Mouse (Mus musculus) myocyte (in vitro differentiated cells): Measurements from ENCODE around the gene Kif22. TPM values are rescaled to one million over a fixed set of nuclear protein-coding genes. Genes with fewer than 3 reads are reported as not detected.

Experiments
- H3K27me3 ChIP-seq: one replicate; pipeline ENCODE4 v1.6.1; 2011; ENCODE audit not compliant: control insufficient read depth, insufficient read depth, insufficient read length
- H3K36me3 ChIP-seq: one replicate; pipeline ENCODE4 v1.6.1; 2011; ENCODE audit not compliant: control insufficient read depth, insufficient read depth
- H3K4me2 ChIP-seq: one replicate; pipeline ENCODE4 v1.6.1; 2011; ENCODE audit warnings: low read depth, control low read depth
- H3K4me3 ChIP-seq: one replicate; pipeline ENCODE4 v1.5.1; 2011; ENCODE audit warnings: mild to moderate bottlenecking, control low read depth, moderate library complexity
- H3K79me2 ChIP-seq: one replicate; pipeline ENCODE4 v1.6.1; 2011; ENCODE audit not compliant: control insufficient read depth, insufficient read depth
- H3ac ChIP-seq: one replicate; pipeline ENCODE4 v1.6.1; 2011; ENCODE audit not compliant: control insufficient read depth, insufficient read length
- CEBPB ChIP-seq: IDR thresholded peaks from 2 replicates; pipeline ENCODE4 v1.6.1; 2011; ENCODE audit warnings: mild to moderate bottlenecking, moderate library complexity; ENCODE audit not compliant: poor library complexity, insufficient read depth, severe bottlenecking
- E2F4 ChIP-seq: IDR thresholded peaks from one replicate; pipeline ENCODE4 v1.6.1; 2011; ENCODE audit warnings: mild to moderate bottlenecking, control low read depth, moderate library complexity; ENCODE audit not compliant: insufficient read depth
- MAX ChIP-seq: IDR thresholded peaks from one replicate; pipeline ENCODE4 v1.6.1; 2011; ENCODE audit warnings: low read depth, mild to moderate bottlenecking, control low read depth
- MYOD1 ChIP-seq, 3 experiments: IDR thresholded peaks; one replicate each; pipeline ENCODE4 v1.6.1; 2011; ENCODE audit warnings: control low read depth in 2 of 3, low read depth in 2 of 3, mild to moderate bottlenecking in 2 of 3, moderate library complexity in 1 of 3; ENCODE audit not compliant: insufficient read length in 2 of 3, control insufficient read depth in 1 of 3
- MYOG ChIP-seq, 3 experiments: IDR thresholded peaks; one replicate each; pipeline ENCODE4 v1.6.1; 2011; ENCODE audit warnings: control low read depth in 2 of 3, low read depth in 2 of 3, mild to moderate bottlenecking in 2 of 3; ENCODE audit not compliant: insufficient read length in 2 of 3, control insufficient read depth in 1 of 3, insufficient read depth in 1 of 3
- POLR2A ChIP-seq: IDR thresholded peaks from one replicate; pipeline ENCODE4 v1.6.1; 2011; ENCODE audit warnings: low read depth, mild to moderate bottlenecking, control low read depth, moderate library complexity; ENCODE audit not compliant: insufficient read length
- POLR2AphosphoS2 ChIP-seq: IDR thresholded peaks from one replicate; pipeline ENCODE4 v1.6.1; 2011; ENCODE audit warnings: low read depth, control low read depth; ENCODE audit not compliant: insufficient read length
- REST ChIP-seq: IDR thresholded peaks from one replicate; pipeline ENCODE4 v1.6.1; 2011; ENCODE audit warnings: mild to moderate bottlenecking, control low read depth, moderate library complexity; ENCODE audit not compliant: insufficient read depth, insufficient read length
- SRF ChIP-seq: IDR thresholded peaks from one replicate; pipeline ENCODE4 v1.6.1; 2011; ENCODE audit warnings: low read depth; ENCODE audit not compliant: control insufficient read depth, insufficient read length
- TCF12 ChIP-seq: IDR thresholded peaks from one replicate; pipeline ENCODE4 v1.6.1; 2011; ENCODE audit warnings: mild to moderate bottlenecking, control low read depth; ENCODE audit not compliant: poor library complexity, insufficient read depth, severe bottlenecking
- TCF3 ChIP-seq: IDR thresholded peaks from one replicate; pipeline ENCODE4 v1.6.1; 2011; ENCODE audit warnings: low read depth, control low read depth; ENCODE audit not compliant: insufficient read length
- USF1 ChIP-seq: IDR thresholded peaks from one replicate; pipeline ENCODE4 v1.6.1; 2011; ENCODE audit warnings: low read depth, mild to moderate bottlenecking, control low read depth, moderate library complexity
- polyA plus RNA-seq: library from polyadenylated mRNA; unstranded; fragments of >200 nt; fragmentation: generic; extraction: Trizol; gene quantifications from one replicate; pipeline ENCODE4 v1.2.1, GENCODE M21; 2012; ENCODE audit warnings: missing spikeins

Gene Kif22
- polyA plus RNA-seq, 1 experiment: 29.9 TPM

DNA sequence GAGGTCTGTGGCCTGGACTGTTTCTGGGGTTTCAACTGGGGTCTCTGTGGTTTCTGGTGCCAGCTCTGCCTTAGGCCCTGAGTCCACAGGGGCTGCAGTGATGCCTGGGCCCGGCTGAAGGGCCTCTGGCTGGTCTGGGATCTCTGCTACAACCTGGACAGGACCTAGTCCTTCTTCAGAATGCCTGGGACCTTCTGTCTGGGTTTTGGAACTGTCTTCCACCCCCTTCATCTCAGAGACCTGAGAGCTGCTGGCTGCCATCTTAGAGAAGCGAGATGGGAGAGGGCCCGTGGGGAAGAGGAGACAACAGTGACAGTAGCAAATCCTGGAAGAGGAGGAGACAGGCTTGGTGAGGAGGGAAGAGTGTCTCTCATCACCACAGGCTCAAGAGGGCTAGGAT, 22.2 kb downstream of the Kif22 start:
- no peak for TF ChIP-seq TCF3
- Histone ChIP-seq H3K4me2 (no peak overlapping the region), H3K4me3 (no peak overlapping the region), H3K36me3 (peaks cover 11% of the 10 kb centered on the region), H3K79me2 (peaks cover 24% of the 10 kb centered on the region), H3K27me3 (no peaks in the 10 kb centered on the region), H3ac (no peak overlapping the region)

DNA sequence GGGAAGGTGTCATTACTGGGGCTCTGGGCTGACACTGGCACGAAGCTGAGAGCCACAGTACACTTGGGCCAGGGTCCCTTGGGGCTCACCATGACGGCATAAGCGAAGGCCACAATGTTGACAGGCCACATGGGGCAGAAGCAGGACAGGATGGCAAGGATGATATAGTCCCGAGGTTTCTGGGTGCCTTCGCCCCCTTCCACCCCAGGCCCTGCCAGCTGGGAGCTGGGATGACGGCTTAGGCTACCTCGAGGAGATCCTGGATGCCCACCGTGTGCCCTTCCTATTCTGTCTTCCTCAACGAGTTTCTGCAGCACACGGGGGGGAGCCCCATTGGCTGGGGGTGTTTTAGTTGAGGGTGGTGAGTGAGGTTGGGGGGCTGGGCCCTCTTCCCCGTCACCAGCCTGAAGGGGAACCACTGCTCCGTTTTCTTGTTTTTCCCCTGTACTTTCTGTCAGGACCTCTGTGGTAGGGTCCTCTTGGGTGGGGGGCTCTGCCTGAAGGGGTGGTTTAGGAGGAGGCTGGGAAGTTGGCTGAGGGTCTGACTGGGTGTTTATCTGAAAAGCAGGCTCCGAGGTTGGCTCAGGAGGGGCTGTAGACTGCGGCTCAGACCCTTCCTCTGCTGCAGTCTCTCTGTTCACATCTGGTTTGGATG, 22.8 kb downstream of the Kif22 start:
- Histone ChIP-seq H3K27me3 (no peaks in the 10 kb centered on the region), H3K79me2 (peaks cover 20% of the 10 kb centered on the region), H3K36me3 (peaks cover 6% of the 10 kb centered on the region), H3K4me2 (no peak overlapping the region), H3ac (no peak overlapping the region), H3K4me3 (no peak overlapping the region)
- no peak for TF ChIP-seq USF1
- TF ChIP-seq POLR2AphosphoS2: no peak
- TF ChIP-seq CEBPB: no peak
- TF ChIP-seq REST: no peak

DNA sequence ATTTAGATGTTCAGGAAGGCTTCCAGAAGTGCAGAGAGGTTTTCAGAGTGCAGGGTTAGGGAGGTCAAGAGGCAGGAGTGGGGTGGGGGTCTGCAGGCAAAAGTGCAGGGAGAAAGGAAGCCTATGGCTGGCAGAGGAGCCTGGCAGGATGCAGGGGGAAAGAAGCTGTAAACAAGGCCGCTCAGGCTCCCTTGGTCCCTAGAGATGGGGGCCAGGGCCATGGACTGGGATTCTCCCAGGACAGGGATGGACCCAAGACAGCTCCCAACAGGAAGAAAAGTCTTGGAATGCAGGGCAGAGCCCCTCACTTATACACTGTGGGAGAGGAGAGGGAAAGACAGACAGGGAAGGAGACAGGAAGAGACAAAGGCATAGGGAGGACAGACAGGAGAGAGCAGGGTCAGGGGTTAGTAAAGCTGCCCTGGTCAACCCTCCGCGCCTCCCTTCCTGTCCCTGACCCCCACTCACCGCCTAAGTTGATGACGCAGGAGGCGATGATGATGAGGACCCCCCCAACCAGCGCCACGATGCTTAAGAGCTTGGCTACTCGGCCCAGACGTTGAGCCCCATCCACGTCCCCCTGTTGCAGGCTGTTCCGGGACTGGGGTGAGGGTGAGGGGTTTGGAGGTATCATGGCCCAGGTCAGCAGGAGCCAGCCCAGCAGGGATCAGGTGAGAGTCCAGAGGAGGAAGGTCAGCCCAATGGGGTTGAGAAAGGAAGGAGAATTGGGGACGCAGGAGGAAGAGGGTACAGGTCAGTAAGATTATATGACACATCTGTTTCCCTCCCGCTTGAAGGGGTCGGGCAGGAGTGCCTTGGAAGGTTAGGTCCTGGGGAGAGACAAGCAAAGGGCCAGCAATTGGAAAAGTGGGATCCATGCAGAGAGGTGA, 23.6 kb downstream of the Kif22 start:
- peaks cover 20% of the 10 kb centered on the region for H3K79me2 ChIP-seq
- H3ac ChIP-seq: no peak overlapping the region
- no peaks in the 10 kb centered on the region for H3K36me3 ChIP-seq
- H3K4me2 ChIP-seq: no peak overlapping the region
- no peak for TF ChIP-seq MYOD1 (IDR thresholded peaks at IDR 0.05; ENCODE audit: control insufficient read depth in 1 of 3, insufficient read length in 2 of 3, low read depth in 2 of 3)
- H3K27me3 ChIP-seq: no peaks in the 10 kb centered on the region
- H3K4me3 ChIP-seq: no peak overlapping the region

DNA sequence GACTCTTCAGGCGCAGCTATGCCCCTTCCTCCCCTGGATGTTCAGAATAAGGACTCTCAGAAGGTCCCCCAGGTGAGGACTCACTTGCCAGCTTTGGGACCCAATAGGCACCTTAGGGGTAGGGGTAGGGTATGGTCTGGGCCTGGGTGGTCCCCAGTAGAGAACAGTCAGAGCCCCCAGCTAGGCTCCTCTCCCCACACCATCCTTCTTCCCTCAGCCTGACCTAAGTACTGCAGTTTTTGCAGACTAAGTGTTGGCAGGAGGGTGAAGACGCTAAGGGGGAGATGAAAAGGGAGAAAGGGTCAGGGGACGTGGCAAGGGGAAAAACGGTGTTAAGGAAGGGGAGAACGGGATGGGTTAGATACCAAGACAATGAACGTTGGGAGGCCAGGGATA, 24.3 kb downstream of the Kif22 start:
- no peak overlapping the region for H3K4me3 ChIP-seq

DNA sequence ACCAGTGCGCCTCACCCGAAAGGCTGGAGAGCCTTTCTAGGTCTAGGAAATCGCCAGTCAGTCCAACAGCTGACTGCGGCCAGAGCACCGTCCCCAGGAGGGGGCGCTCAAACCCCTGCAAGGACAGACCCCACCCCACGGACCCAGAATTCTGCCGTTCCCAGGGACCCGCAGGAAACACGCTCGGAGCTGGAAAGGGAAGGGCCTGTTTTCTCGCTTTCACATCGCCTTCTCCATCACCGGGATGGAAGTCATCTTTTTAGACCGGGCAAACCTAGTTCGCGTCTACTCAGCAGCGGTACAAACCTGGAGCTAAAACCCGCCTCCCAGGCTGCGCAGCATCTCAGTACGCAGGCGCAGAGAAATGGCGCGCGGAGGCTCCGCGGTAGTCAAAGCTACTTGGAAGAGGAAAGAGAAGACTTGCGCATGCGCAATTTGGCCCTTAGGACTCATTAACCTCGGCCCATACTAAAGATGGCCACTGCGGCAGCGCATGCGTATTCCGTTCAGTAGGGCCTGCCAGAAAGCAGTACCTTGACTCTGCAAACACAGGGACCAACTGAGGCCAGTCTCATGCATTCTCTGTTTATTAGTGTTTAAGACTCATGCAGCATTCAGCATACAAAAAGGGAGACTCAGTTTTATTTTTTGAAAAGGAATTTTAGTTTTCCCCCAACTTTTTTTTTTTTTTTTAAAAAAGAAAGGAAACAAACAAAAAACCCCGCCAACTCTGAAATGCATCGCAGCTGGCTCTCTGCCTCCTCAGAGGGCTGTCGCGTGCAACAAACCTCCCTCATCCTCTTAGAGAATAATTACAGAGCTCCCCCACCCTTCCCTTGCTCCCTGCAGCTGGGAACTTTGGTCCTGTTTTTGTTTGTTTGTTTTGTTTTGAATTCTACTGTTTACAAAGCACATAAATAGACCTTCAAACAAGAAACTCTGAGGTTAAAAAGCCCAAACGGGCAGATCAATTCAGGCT, 25.0 kb downstream of the Kif22 start, which contains the start of gene Pagr1a:
Pagr1a (minus strand) TSS at position 382 of the 979 bp plus-strand sequence.
- H3K4me2 ChIP-seq: peak within 1 kb of the TSS; percentile 77
- no peak for TF ChIP-seq TCF3
- no peak for TF ChIP-seq SRF
- peak; percentile 65 for TF ChIP-seq POLR2AphosphoS2
- no peak for TF ChIP-seq TCF12
- TF ChIP-seq E2F4: peak; percentile 57
- peak; percentile 25 to 72 (median 26) for TF ChIP-seq MYOG (IDR thresholded peaks at IDR 0.05; ENCODE audit: control insufficient read depth in 1 of 3, insufficient read depth in 1 of 3, insufficient read length in 2 of 3, low read depth in 2 of 3)
- TF ChIP-seq POLR2A: peak; percentile 48
- no peak for TF ChIP-seq CEBPB
- peak in 2 of 3 experiments; percentile 49 to 65 for TF ChIP-seq MYOD1 (IDR thresholded peaks at IDR 0.05; ENCODE audit: control insufficient read depth in 1 of 3, insufficient read length in 2 of 3, low read depth in 2 of 3)
- TF ChIP-seq MAX: no peak
- no peak for TF ChIP-seq REST
- no peaks in the 10 kb centered on the region for H3K27me3 ChIP-seq
- H3K79me2 ChIP-seq: peaks cover 31% of the 10 kb centered on the region
- peak within 1 kb of the TSS; percentile 81 for H3K4me3 ChIP-seq
- H3ac ChIP-seq: peak within 1 kb of the TSS; percentile 51
- no peaks in the 10 kb centered on the region for H3K36me3 ChIP-seq

More for the DNA sequence above, 24.3 kb downstream of the Kif22 start:
- Histone ChIP-seq H3K4me2 (no peak overlapping the region), H3K79me2 (peaks cover 26% of the 10 kb centered on the region), H3ac (no peak overlapping the region), H3K27me3 (no peaks in the 10 kb centered on the region), H3K36me3 (no peaks in the 10 kb centered on the region)
- TF ChIP-seq POLR2A (no peak), MAX (no peak), USF1 (no peak), REST (no peak), SRF (no peak), CEBPB (no peak), POLR2AphosphoS2 (no peak), E2F4 (no peak), MYOG (IDR thresholded peaks at IDR 0.05; ENCODE audit: control insufficient read depth in 1 of 3, insufficient read depth in 1 of 3, insufficient read length in 2 of 3, low read depth in 2 of 3) (no peak), TCF3 (no peak), TCF12 (no peak), MYOD1 (IDR thresholded peaks at IDR 0.05; ENCODE audit: control insufficient read depth in 1 of 3, insufficient read length in 2 of 3, low read depth in 2 of 3) (no peak)
